Mouse (Mus musculus) kidney, adult 8-10 months (tissue): ENCODE data around the gene Grip1.

Experiments
- DNase-seq, 2 experiments: peaks; one replicate each; pipeline ENCODE4 v3.0.0; 2022

Grip1 gene

DNA sequence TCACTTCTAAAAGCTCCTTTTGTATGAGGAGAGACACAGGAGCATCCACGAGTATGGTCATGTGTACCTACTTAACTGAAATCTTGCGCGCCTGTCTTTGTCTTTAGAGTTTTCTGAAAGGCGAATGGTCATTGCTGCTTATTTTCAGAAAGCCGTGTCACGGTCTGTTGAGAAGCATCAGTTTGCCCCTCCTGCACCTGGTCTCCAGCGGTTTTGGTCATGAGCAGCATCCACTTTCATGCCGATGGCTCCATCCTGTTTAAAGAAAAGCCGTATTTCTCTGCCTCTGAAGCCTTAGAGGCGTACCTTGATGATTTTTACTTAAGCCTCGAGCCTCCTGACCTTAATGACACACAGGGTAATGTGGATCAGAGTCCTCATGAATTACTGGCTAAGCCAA is 398.0 kb downstream of the Grip1 start:
- DNase-seq = no peak

- DNase-seq = no peak
Observed at GRCm38 (mm10) chr10:119852582-119853135, 399.0 kb downstream of the Grip1 start.

DNA sequence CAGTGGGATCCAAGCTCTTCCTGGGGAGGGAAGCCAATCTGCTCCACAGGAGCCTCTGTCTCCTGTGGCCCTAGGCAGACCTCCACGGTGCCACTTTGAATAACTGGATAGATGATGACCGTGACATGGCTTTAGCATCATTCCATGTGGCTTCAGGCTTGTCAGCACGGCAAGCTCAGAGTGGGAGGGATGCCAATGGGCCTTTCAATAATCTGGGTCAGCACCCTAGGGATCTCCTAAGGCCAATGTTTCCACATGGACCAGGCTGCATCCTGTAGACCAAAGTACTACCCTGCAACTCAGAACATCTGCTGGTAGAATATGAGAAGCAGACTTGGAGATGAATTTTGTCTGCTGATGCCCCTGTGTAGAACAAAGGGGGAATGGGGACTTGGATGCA is 414.1 kb downstream of the Grip1 start:
- no peak for DNase-seq

DNA sequence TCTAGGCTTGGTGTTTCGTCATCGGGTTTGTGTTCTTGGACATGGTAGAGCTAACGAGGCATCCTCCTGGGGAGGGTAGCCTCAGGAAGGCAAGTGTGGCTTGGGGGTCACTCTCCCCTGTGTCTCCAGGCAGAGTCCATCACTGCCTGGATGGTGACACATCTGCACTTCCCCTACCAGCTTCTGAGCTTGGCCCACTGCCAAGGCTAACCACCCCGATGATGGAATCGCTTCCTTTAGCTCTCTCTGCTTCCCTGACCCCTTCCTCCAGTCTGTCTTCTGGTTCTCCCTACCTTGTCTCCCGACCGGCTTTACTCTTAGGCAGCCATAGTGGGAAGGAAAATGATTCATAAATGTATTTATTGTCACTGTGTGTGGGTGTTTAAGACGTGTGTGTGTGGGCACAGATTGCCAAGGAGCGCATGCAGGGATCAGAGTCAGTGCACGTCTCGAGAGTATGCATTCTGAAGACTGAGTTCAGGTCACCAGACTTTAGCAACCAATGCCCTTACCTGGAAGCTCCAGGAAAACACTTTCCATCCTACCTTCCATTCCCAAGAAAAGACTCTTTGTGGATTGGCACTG is 415.5 kb downstream of the Grip1 start:
- DNase-seq = no peak

DNA sequence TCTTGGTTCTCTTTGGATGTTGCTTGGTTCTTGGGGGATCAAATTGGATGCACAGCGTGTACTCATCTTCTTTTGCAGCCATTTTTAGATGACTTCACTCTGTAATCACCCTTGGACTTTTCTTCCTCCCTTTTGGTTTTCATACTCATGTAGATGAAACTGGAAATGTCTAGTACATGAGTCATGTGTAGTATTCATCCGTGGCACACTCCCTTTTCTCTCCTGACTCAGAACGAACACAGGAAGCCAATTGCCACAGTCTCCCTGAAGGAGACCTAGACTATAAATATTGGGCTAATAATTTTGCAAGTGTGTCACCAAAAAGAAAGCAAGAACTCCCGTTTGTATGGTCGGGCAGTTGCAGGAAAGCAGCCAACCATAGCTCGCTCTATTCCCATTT is 423.1 kb downstream of the Grip1 start:
- no peak for DNase-seq

- no peak for DNase-seq
Observed at GRCm38 (mm10) chr10:119878331-119878730, 424.7 kb downstream of the Grip1 start.

DNA sequence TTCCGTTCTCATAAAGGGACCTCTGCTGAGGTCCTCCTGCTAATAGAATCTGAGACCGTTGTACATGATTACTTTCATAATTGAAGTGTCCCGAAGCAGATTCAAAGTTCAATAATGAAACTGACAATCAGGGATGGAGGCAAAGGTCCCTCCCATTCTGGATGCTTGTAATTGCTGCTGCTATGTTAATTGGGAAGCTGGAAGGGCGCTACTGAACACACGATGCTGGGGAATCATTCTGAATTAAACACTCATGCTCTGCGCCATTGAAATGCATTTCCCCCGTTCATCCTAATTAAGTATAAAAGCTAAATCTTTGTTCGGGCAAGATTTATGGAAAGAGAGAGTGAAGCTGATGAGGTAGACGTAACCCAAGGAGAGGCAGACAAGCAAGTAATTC is 431.0 kb downstream of the Grip1 start:
- DNase-seq = no peak

DNA sequence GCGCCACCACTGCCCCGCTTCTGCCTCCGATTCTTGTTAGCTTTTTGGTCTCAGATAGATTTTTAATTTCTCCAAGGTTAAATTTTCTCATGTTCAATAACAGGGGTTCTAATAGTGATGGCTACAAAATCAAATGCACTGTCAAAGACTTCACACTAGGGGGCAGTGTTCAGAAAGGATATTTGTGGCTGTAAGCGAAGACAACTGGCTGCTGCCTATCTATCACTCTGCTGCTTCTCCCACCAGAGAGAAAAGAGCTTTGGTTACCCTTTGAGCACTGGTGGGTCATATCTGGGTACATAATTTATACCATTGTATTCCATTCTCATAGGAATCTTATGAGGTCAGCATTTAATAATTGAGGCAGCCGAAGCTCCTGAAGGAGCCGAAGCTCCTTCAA is 431.9 kb downstream of the Grip1 start:
- DNase-seq = no peak

DNA sequence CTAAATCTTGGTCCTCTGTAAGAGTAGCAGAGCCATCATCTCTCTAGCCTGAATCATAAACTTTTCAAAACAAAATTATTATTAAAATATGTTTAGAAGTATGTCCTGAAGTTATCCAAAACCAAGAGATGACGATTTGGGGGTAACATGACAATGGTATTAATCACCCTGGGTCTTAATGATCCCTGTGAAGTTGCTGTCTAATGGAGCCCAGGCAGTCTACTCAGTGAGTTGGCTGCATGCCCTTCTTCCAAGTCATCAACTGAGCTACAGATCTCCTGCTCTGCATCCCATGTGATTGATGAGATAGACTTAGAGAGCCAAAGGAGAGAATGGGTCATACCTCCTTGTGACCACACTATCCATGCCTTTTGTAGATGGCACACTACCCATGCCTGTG is 433.1 kb downstream of the Grip1 start:
- no peak for DNase-seq

DNA sequence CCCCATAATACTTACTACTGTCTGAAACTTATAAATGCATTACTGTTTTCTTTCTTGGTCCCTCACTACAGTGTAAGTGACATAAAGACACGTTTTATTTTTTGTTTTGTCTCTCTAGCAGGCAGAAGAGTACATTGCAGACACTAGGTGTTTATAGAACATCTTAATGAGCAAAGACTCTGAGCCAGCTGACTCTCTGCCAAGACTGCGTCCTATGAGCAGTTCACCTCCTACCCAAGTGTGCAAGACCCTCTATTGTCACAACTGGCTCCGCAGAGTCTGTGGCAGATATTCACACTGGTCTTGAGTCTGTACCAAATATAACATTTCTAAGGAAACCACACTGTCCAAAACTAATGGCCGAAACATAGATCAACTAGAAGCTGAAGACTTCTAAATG is 449.1 kb downstream of the Grip1 start:
- DNase-seq = no peak

GRCm38 (mm10) chr10:119906869-119907268 is 453.2 kb downstream of the Grip1 start:
- DNase-seq = no peak

DNA sequence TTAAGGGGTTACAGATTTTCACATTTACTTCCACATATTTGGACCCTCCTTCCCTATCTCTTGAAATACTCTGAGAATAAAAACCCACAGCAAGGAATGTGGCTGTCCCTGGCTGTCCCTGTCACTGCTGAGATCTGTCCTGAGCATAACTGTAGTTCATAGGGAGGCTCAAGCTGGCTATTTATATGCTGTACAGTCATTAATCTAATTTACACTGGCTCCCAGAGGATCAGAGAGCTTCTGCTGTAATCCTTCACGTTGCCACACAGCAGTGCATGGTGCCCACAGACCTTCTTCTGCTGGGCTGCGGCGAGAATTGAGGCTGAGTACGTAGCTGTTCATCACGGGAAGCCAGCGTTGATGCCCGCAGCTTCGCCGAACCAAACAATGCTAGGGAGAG is 464.4 kb downstream of the Grip1 start:
- no peak for DNase-seq

DNA sequence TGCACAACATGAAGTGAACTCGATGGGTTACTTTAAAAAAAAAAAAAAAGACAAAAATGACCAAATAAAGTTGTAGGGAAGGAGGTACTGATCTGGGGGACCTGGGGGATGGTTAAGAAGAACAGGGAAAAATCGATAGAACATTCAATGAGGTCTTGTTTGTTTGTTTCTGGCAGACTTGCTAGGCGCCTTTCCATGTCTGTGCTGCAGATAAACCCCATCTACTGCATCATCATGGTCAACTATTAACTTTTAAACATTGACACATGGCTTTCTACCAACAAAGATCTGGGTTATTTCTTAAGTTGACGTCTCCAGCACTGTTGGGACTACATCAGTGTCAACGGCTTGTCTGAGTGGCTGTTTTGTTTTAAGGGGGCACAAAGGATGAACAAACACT is 474.3 kb downstream of the Grip1 start:
- DNase-seq = no peak

GRCm38 (mm10) chr10:119928921-119929320 is 475.3 kb downstream of the Grip1 start:
- DNase-seq = no peak

DNA sequence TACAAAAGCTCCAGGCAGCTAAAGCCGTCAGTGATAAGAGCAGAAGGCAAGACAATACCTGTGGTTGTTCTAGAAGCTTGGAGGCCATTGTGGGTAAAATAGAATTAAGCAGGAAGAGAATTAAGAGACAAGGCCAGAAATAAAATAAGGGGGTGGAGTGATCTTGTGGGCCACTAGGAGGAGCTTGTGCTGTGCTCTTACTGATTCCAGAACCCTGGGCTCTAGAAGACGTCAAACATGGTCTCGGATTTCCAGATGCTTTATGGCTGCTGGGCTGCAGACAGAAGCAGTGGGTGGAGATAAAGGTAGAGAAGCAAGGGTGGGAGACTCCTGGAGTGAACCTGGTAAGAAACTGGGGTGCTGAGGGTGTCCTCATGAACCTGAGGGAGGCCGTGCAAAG is 479.2 kb downstream of the Grip1 start:
- DNase-seq = no peak

DNA sequence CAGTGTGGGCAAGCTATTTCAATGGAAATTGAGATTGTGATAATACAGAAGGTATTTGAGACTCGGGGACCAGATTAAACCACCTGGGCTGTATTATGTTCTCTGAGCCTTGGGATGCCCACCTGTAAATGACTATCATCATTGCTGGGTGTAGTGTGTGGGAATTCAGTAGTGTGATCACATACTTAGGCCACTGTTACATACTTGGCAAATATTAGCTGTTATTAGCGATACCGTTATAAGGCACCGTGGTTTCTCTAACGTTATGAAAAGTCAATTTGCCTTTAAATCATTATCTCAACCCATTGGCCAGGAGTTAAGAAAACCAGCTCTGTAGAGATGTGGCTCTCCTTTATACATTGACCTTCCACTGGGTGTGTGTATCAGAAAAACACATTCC is 479.7 kb downstream of the Grip1 start:
- no peak for DNase-seq

DNA sequence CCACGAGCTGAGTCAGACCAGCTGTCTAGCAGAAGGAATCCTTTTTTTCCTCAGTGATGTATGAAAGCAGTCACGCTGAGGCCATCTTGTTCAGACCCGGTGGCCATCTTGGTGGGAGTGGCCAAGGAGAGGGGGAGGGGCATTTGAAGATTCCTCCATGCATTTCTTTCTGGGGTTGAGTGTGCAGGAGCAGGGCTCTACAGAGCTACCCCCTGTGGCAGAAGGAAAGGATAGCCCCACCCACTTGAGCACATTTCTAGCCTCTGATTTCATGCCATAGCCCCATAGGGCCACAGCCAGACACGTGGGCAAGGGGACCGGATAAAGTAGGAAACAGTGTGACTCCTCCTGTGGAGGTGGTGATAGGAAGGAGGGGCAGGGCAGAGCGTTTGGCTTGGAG is 481.6 kb downstream of the Grip1 start:
- DNase-seq = no peak

GRCm38 (mm10) chr10:119937481-119937880 is 483.9 kb downstream of the Grip1 start:
- no peak for DNase-seq

GRCm38 (mm10) chr10:119943906-119944305 is 490.3 kb downstream of the Grip1 start:
- no peak for DNase-seq

DNA sequence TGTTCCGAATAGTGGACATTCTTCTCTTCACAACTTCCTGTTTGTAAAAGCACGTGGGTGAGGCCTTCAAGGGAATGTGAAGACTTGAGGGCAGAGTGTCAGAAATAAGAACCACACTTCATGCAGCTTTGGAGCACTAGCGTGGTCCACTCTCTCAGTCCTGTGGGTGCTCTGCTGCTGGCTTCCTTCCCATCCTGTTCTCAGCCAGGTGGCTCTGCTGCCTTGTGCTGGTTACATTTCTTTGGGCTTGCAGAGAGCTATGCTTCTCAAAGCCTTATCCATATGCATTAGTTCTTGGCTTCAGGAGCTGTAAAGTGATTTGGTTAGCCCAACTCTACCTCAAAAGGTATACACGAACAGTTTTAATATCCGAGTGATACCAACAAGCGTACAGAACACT is 497.8 kb downstream of the Grip1 start:
- DNase-seq = no peak

DNA sequence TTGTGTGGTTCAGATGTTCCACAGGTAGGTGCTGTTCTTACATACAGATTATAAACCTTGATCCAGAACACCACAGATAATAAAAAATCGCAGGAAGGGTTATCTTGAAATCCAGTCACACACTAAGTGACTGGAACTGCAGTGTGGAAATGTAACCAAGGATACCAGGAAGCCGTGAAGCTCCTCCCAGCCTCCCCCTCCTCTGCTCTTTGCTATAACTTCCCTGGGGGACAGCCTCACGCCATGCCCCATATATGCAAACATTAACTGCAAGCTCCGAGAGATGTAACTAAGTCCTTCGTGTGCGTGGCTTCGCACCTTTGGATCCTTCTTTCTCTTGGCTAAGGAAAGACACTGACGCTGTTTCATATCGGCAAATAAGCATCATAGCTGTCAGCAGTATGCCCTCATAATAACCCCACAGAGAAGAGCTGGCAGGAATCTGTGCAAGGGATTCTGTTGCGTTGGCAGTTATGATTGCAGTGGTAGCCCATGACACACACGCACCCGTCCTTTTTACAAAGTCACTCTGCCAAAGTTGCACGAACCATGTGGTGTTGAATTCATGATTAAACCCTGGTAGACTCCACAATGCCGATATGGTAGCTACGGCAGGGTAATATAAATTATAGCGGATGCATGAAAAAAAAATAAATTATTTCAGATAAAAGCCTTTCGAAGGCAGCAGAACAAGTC is 503.8 kb downstream of the Grip1 start:
- DNase-seq = no peak

DNA sequence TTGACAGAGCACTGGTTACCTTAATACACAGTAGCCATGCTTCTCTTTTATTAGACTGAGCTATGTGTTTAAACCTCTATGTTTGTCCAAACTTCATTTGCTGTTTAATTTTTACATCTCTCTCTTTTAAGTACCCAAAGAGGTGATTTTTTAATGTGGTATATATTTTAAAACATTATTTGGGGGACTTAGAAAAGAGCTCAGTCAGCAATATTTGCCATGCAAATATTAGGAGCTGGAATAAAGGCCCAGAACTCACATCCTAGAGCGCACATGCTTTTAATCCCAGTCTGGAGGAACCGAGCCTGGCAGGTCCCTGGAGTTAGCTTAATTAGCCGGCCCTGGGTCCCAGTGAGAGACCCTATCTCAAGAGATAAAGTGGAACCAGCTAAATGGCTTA is 507.3 kb downstream of the Grip1 start:
- DNase-seq = no peak

GRCm38 (mm10) chr10:119966321-119966720 is 512.7 kb downstream of the Grip1 start:
- no peak for DNase-seq

- no peak for DNase-seq
Observed at GRCm38 (mm10) chr10:119979396-119979795, 525.8 kb downstream of the Grip1 start.

DNA sequence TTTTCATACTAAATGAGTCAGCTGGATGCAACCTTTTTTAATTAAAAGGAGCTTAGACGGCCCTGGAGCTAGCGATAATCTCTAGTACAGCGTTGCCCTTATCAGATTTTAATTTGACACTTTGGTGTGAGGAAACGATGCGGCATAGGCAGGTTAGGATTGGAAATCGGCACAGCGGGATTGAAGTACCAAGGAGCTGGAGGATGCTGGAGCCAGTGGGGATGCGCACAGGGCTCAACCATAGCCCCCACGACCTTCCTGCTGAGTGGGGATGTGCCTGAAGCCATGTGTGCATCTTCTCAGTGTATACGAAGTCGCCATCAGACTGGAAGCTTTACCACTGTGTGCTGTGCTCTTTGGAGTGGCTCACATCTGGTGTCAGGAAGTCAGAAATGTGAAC is 526.4 kb downstream of the Grip1 start:
- DNase-seq = no peak
